Mouse (Mus musculus) brain, embryonic 14.5 days (tissue): ENCODE measurements around the gene Pak2.
A peak's percentile ranks its signal among the peaks of the same experiment; 100 is the strongest.

ENCODE experiments used
- CTCF ChIP-seq: fragments of 200-500 bp; IDR thresholded peaks from 2 replicates; pipeline ENCODE4 v1.5.1; 2012; ENCODE audit warnings: inconsistent platforms, mild to moderate bottlenecking, moderate library complexity, borderline replicate concordance; ENCODE audit not compliant: insufficient read depth, insufficient read length; ENCODE audit errors: extremely low read depth
- POLR2A ChIP-seq: fragments of 200-500 bp; IDR thresholded peaks from 2 replicates; pipeline ENCODE4 v1.6.1; 2012; ENCODE audit warnings: mild to moderate bottlenecking, inconsistent platforms, borderline replicate concordance; ENCODE audit not compliant: poor library complexity, insufficient read depth, insufficient read length, severe bottlenecking; ENCODE audit errors: extremely low read depth

DNA sequence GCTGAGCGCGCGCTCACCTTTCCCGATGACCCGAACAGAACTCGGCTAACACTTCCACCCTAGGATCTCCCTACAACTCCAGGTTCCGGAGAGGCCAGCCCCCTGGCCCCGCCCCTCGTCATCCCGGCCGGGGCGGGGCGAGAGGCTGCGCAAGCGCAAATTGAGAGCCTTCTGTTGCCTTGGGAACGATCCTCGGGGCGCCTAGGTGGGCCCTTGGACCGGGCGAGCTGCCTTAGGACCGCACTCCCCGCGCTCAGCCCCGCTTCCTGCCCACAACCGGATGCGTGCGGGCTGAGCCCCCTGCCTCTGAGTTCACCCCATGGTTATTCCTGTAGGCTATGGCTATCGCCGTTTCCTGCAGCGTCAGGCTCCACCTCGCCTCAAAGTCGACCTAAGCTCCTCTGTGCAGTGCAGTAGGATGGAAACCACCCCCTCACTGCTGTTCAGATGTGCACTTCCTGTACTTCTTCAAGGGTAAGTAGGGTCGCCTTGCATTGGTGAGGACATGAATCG lies 20.6 kb upstream of the Pak2 start, which contains the start of the genes Pigx and Cep19:
- TF ChIP-seq POLR2A (peak; percentile 26; the same call in 1 of the 2 replicates), CTCF (no peak)
